ENCODE assay signal across 29 mouse cellular contexts in genomic region chr16:10129052-10129911, GRCm38 (mm10). TPM values are rescaled to one million over a fixed set of nuclear protein-coding genes. Genes with fewer than 3 reads are reported as not detected.
A peak's percentile ranks its signal among the peaks of the same experiment; 100 is the strongest.
DNase-seq lines count a peak whose midpoint lies in the region; ATAC-seq and TF ChIP-seq lines count a peak whose summit lies in the region.
"Had no signal": no experiment of that assay in that cellular context is flagged by ENCODE, and none has a peak within 500 bp of the region (broad histone marks: within the 10 kb centered on the region; RNA-seq: fewer than 3 reads in every experiment).

No protein-coding gene starts in this region.

- no peaks in the 10 kb centered on the region for H3K9me3 ChIP-seq in lung, postnatal 0 days (ENCODE audit: low read length)
- 0 out of 2 replicates have a peak, but pooled peaks cover 4% of the 10 kb centered on the region for H3K9me3 ChIP-seq in intestine, embryonic 14.5 days (ENCODE audit: control insufficient read depth, low read length)
- no peaks in the 10 kb centered on the region for H3K9me3 ChIP-seq in intestine, postnatal 0 days (ENCODE audit: control insufficient read depth)
- H3K9me3 ChIP-seq: forebrain, embryonic 10.5 days; forebrain, embryonic 13.5 days; heart, embryonic 10.5 days had no signal

- H3K27me3 ChIP-seq in lung, postnatal 0 days (replicated peaks; ENCODE audit: insufficient read depth, low read length): no peaks in the 10 kb centered on the region
- H3K27me3 ChIP-seq in intestine, embryonic 14.5 days (replicated peaks; ENCODE audit: control insufficient read depth, insufficient read depth, low read length): no peaks in the 10 kb centered on the region
- no peaks in the 10 kb centered on the region for H3K27me3 ChIP-seq in intestine, postnatal 0 days (replicated peaks; ENCODE audit: control insufficient read depth, insufficient read depth, low read length)
- H3K27me3 ChIP-seq: CH12.LX; forebrain, embryonic 13.5 days; heart, embryonic 13.5 days had no signal

- no peak overlapping the region for H3K27ac ChIP-seq in lung, postnatal 0 days (ENCODE audit: low read length)
- H3K27ac ChIP-seq in intestine, embryonic 14.5 days (ENCODE audit: low read depth): no peak overlapping the region
- H3K27ac ChIP-seq in intestine, postnatal 0 days (ENCODE audit: low read depth, low read length): no peak overlapping the region
- H3K27ac ChIP-seq: forebrain, embryonic 10.5 days; forebrain, embryonic 13.5 days; heart, adult 2 months; heart, embryonic 10.5 days; heart, embryonic 13.5 days; hindbrain, embryonic 14.5 days had no signal

- DNase-seq in lung, postnatal 0 days (ENCODE audit: low spot score): peak; percentile 3
- DNase-seq in lung, postnatal 14 days: no peak
- no peak for DNase-seq in intestine, embryonic 14.5 days (ENCODE audit: low spot score)
- DNase-seq in cerebellum, postnatal 14 days: no peak
- DNase-seq in retina, postnatal 1 day: no peak
- no peak for DNase-seq in adrenal gland, adult 8-10 months
- DNase-seq: adrenal gland, postnatal 14 days; B cell, adult 2 months; cerebellum, adult 11-12 months; cerebellum, adult 8-10 months; cerebellum, postnatal 10 days; gastrocnemius, postnatal 10 days; gastrocnemius, postnatal 36 days; heart, adult 2 months; heart, postnatal 14 days; heart, postnatal 4 days had no signal

- H3K4me3 ChIP-seq in lung, postnatal 0 days (ENCODE audit: low read depth, low read length): no peak overlapping the region
- H3K4me3 ChIP-seq in intestine, embryonic 14.5 days (ENCODE audit: low read depth, low read length): no peak overlapping the region
- no peak overlapping the region for H3K4me3 ChIP-seq in intestine, postnatal 0 days (ENCODE audit: low read depth, low read length)
- H3K4me3 ChIP-seq: forebrain, embryonic 10.5 days; forebrain, embryonic 13.5 days; heart, adult 2 months; heart, embryonic 10.5 days; heart, embryonic 13.5 days had no signal

- no peak for TF ChIP-seq EP300 in lung, postnatal 0 days (IDR thresholded peaks at IDR 0.05)

- no peak overlapping the region for H3K4me2 ChIP-seq in lung, postnatal 0 days (replicated peaks; ENCODE audit: low read depth, low read length)
- H3K4me2 ChIP-seq in intestine, embryonic 14.5 days (ENCODE audit: low read length): no peak overlapping the region
- no peak overlapping the region for H3K4me2 ChIP-seq in intestine, postnatal 0 days (replicated peaks; ENCODE audit: low read depth)
- H3K4me2 ChIP-seq: forebrain, embryonic 13.5 days; heart, embryonic 13.5 days; hindbrain, embryonic 14.5 days had no signal

- no peak overlapping the region for H3K9ac ChIP-seq in lung, postnatal 0 days (replicated peaks; ENCODE audit: low read depth)
- no peak overlapping the region for H3K9ac ChIP-seq in intestine, embryonic 14.5 days (ENCODE audit: low read length)
- H3K9ac ChIP-seq in intestine, postnatal 0 days (ENCODE audit: low read depth, low read length): no peak overlapping the region
- H3K9ac ChIP-seq: forebrain, embryonic 13.5 days; heart, embryonic 13.5 days; hindbrain, embryonic 14.5 days had no signal

- 77% methylated on average over 2 of the region's 2 CpGs for WGBS in lung, postnatal 0 days
- 75% methylated on average over 2 of the region's 2 CpGs for WGBS in intestine, embryonic 14.5 days
- WGBS in intestine, postnatal 0 days: 55% methylated on average over 2 of the region's 2 CpGs

- H3K36me3 ChIP-seq in lung, postnatal 0 days (ENCODE audit: insufficient read depth, low read length): no peaks in the 10 kb centered on the region
- no peaks in the 10 kb centered on the region for H3K36me3 ChIP-seq in intestine, embryonic 14.5 days (ENCODE audit: control insufficient read depth, insufficient read depth, low read length)
- H3K36me3 ChIP-seq in intestine, postnatal 0 days (ENCODE audit: control insufficient read depth, insufficient read depth): no peaks in the 10 kb centered on the region
- H3K36me3 ChIP-seq: forebrain, embryonic 10.5 days; heart, embryonic 10.5 days; heart, embryonic 13.5 days had no signal

- no peak for TF ChIP-seq CTCF in lung, postnatal 0 days (IDR thresholded peaks at IDR 0.05)
- no peak for TF ChIP-seq CTCF in intestine, postnatal 0 days (IDR thresholded peaks at IDR 0.05; ENCODE audit: low read depth)

- no peaks in the 10 kb centered on the region for H3K4me1 ChIP-seq in lung, postnatal 0 days (ENCODE audit: insufficient read depth, low read depth, low read length)
- H3K4me1 ChIP-seq in intestine, embryonic 14.5 days (replicated peaks; ENCODE audit: control insufficient read depth, insufficient read depth, low read length): no peaks in the 10 kb centered on the region
- no peaks in the 10 kb centered on the region for H3K4me1 ChIP-seq in intestine, postnatal 0 days (replicated peaks; ENCODE audit: control insufficient read depth, insufficient read depth, low read length)
- H3K4me1 ChIP-seq: forebrain, embryonic 10.5 days; forebrain, embryonic 13.5 days; heart, embryonic 10.5 days; heart, embryonic 13.5 days had no signal

- ATAC-seq in lung, postnatal 0 days: no peak
- 0 out of 2 replicates have a peak, but pooled peaks have one; percentile 19 for ATAC-seq in intestine, embryonic 14.5 days (replicated peaks; ENCODE audit: low FRiP score, low TSS enrichment, low read depth)
- ATAC-seq in intestine, postnatal 0 days: peak; percentile 71
- ATAC-seq: forebrain, embryonic 13.5 days; forebrain, embryonic 16.5 days had no signal

RNA-seq across cellular contexts. Expression of gene Rpl39l, which starts 40.7 kb away (rescaled TPM):
- polyA plus RNA-seq in lung, postnatal 0 days (2015; fragmentation: Nextera tagmentation; extraction: Ambion mirVana): 0.31 TPM in 1 of 2 replicates, not detected in the other
- polyA plus RNA-seq in intestine, embryonic 14.5 days (2014; fragmentation: Nextera tagmentation; extraction: Ambion mirVana): not detected in 2 replicates
- not detected in 2 replicates for polyA plus RNA-seq in intestine, postnatal 0 days (2015; fragmentation: Nextera tagmentation; extraction: Ambion mirVana)
- not detected for total RNA-seq in adrenal gland, adult 8-10 months (2022)
- total RNA-seq: adrenal gland, adult 18-20 months; adrenal gland, postnatal 14 days; gastrocnemius, adult 18-20 months; gastrocnemius, postnatal 36 days; granulocyte monocyte progenitor cell, adult 5-6 weeks; heart, adult 2 months; heart, postnatal 14 days; heart, postnatal 4 days; MEL had no signal
- polyA plus RNA-seq: embryonic facial prominence, embryonic 11.5 days; forebrain, embryonic 10.5 days; forebrain, embryonic 13.5 days; forebrain, embryonic 16.5 days; hindbrain, embryonic 14.5 days had no signal
